Mouse (Mus musculus) lung, embryonic 16.5 days (tissue): Measurements from ENCODE around the gene Pop5. TPM values are rescaled to one million over a fixed set of nuclear protein-coding genes. Genes with fewer than 3 reads are reported as not detected.

Experiments used
- ATAC-seq: fragments of 200-750 bp; cut with Nextera tagmentation; 2 replicates; pipeline ENCODE4 v1.8.0; 2017; ENCODE audit warnings: low read depth, mild to moderate bottlenecking, moderate library complexity
- H3K27ac ChIP-seq: fragments of 300-500 bp; sonication (generic); 2 replicates; pipeline ENCODE4 v1.5.1; 2014; ENCODE audit warnings: mild to moderate bottlenecking, control low read depth, low read length
- H3K27me3 ChIP-seq: fragments of 300-500 bp; sonication (generic); 2 replicates; pipeline ENCODE4 v1.6.1; 2014; ENCODE audit warnings: low read depth, low read length, mixed read lengths; ENCODE audit not compliant: control insufficient read depth, insufficient read depth
- H3K36me3 ChIP-seq: fragments of 300-500 bp; sonication (generic); 2 replicates; pipeline ENCODE4 v1.6.1; 2014; ENCODE audit warnings: low read length; ENCODE audit not compliant: control insufficient read depth, insufficient read depth
- H3K4me1 ChIP-seq: fragments of 300-500 bp; sonication (generic); replicated peaks from 2 replicates; pipeline ENCODE4 v1.6.1; 2014; ENCODE audit warnings: low read length, mixed read lengths; ENCODE audit not compliant: control insufficient read depth, insufficient read depth
- H3K4me2 ChIP-seq: fragments of 300-500 bp; sonication (generic); 2 replicates; pipeline ENCODE4 v1.6.1; 2014; ENCODE audit warnings: low read depth, low read length, control low read depth
- H3K4me3 ChIP-seq: fragments of 300-500 bp; sonication (generic); 2 replicates; pipeline ENCODE4 v1.5.1; 2014; ENCODE audit warnings: mild to moderate bottlenecking, low read length, control low read depth
- H3K9ac ChIP-seq: fragments of 300-500 bp; sonication (generic); 2 replicates; pipeline ENCODE4 v1.6.1; 2014; ENCODE audit warnings: low read length, control low read depth
- H3K9me3 ChIP-seq: fragments of 300-500 bp; sonication (generic); 2 replicates; pipeline ENCODE4 v1.6.1; 2016; ENCODE audit warnings: low read length; ENCODE audit not compliant: control insufficient read depth
- WGBS: fragments of 180-500 bp; shearing (Covaris S2); extraction: QIAGEN DNeasy Blood & Tissue Kit; methylation state at CpG from one replicate; pipeline ENCODE4 v1.1.7; 2014; 5-methylcytosine and 5-hydroxymethylcytosine counted together
- polyA plus RNA-seq: library from polyadenylated mRNA; unstranded; fragments of >200 nt; fragmentation: Nextera tagmentation; extraction: Ambion mirVana; gene quantifications from 2 replicates; pipeline ENCODE4 v1.2.1, GENCODE M21; 2015

The Pop5 gene
- polyA plus RNA-seq, 1 experiment from 2014 or later, result 97.6 TPM

DNA sequence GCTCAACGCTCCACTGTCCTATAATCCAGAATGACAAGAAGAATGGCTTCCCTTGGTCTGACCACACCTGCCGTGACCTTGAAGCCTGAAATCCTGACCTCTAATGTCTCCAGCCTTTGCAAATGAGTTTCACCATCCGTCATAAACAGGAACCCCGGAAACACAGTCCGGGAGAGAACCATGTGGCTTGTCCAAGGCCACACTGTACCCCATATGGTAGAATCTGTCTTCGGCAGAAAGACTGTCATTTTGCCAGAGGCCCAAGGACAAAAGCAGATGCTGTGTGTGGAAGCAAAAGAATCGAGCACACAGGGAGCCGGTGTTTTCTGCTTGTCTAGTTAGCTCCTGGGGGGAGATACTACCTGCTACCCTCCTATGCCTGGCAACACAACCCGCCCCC lies 23.2 kb upstream of the Pop5 start:
- H3K9ac ChIP-seq, result no peak overlapping the region
- H3K9me3 ChIP-seq, result no peaks in the 10 kb centered on the region
- no peak for ATAC-seq
- H3K36me3 ChIP-seq, result no peaks in the 10 kb centered on the region
- peaks cover 3% of the 10 kb centered on the region; the same call in 1 of the 2 replicates for H3K4me1 ChIP-seq
- no peak overlapping the region for H3K4me3 ChIP-seq
- no peak overlapping the region for H3K27ac ChIP-seq
- H3K4me2 ChIP-seq, result no peak overlapping the region
- 69% methylated on average over 9 of the region's 9 CpGs for WGBS
- peaks cover 4% of the 10 kb centered on the region for H3K27me3 ChIP-seq

DNA sequence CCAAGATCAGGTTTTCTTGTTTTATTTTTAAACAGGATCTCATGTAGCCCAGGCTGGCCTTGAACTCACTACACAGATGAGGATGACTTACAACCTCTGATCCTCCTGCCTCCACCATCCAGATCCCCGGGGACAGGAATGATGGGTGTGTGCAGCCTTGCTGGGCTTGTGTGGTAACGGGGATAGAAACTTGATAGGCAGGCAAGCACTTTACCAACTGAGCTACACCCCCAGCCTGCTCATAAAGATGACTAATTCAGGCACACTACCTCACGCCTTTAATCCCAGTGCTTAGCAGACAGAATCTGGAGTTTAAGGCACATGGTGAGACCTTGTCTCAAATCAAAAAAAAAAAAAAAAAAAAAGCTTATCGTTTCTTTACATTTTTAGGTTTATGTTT lies 22.8 kb upstream of the Pop5 start:
- Histone ChIP-seq H3K9ac (no peak overlapping the region), H3K36me3 (no peaks in the 10 kb centered on the region), H3K9me3 (no peaks in the 10 kb centered on the region), H3K4me3 (no peak overlapping the region), H3K4me1 (peaks cover 3% of the 10 kb centered on the region; the same call in 1 of the 2 replicates), H3K27me3 (peaks cover 4% of the 10 kb centered on the region), H3K27ac (no peak overlapping the region), H3K4me2 (no peak overlapping the region)
- WGBS, result 56% methylated on average over 4 of the region's 4 CpGs
- no peak for ATAC-seq

DNA sequence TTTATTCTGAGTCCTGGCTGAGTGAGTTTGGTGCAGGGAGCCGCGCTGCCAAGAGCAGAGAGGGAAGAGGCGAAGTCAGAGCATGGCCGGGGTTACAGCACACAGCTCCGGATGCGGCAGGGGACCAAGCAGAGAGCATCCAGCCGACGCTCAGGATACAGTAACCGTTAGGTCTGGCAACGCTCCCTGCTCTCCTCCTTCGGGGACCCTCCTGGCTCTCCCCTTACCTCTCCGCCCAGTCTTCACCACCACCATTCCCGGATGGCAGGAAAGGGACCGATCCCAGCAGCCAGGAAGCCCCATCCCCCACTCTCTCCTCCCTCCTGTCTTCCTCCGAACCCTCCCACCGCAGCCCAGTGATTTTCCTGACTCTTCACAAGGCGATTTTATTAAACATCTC lies 20.8 kb upstream of the Pop5 start:
- Histone ChIP-seq H3K9ac (peak overlapping the region; percentile 61), H3K4me2 (peak overlapping the region; percentile 70), H3K27me3 (peaks cover 4% of the 10 kb centered on the region), H3K9me3 (no peaks in the 10 kb centered on the region), H3K4me1 (peaks cover 3% of the 10 kb centered on the region; the same call in 1 of the 2 replicates), H3K4me3 (peak overlapping the region; percentile 45), H3K27ac (no peak overlapping the region), H3K36me3 (no peaks in the 10 kb centered on the region)
- peak; percentile 76; the same call in 1 of the 2 replicates for ATAC-seq
- WGBS, result 1% methylated on average over 17 of the region's 17 CpGs

DNA sequence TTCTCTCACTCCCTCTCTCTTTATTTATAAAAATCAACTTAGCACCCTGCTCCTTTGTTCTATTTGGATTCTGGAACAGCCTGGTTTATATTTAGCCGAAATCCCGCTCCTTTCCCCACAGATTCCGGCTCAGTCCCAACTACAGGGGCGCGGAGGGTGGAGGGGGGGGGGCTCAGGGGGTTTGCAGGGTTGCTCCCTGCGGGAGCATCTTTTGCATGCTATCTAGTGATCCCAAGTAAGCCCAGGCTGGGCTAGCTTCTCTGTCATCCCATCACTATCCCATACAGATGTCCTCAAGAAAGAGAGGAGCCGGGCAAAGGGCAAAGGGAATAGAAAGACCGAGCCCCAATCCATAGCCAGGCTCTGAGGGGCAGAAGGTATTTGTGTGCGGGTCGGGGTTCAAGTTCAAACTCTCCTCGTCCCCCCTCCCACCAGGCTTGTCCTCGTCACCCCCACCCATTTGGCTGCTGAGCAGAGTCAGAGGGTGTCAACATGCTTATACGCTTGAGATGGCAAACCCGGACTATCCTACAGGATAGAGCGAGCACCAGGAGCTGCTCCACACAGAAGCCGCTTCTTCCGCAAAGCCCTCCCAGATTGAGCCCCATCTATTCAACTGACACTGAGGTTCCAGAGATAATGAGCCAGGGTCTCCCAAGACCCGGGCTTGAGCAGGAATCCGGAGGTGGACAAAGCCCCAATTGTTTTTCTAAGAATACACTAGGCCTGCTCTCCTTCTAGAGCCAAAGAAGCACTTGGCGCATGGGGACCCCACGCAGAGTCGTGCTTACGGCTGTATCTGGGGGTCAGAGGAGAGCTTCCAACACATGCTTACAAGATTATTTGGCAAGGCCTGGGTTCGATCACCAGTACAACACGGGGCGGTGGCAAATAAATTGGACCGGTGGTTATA lies 20.1 kb upstream of the Pop5 start:
- Histone ChIP-seq H3K9ac (peak overlapping the region; percentile 61; the same call in 1 of the 2 replicates), H3K36me3 (no peaks in the 10 kb centered on the region), H3K4me1 (peaks cover 3% of the 10 kb centered on the region; the same call in 1 of the 2 replicates), H3K4me3 (peak overlapping the region; percentile 45), H3K27me3 (peaks cover 4% of the 10 kb centered on the region), H3K27ac (no peak overlapping the region), H3K4me2 (peak overlapping the region; percentile 70), H3K9me3 (no peaks in the 10 kb centered on the region)
- 24% methylated on average over 27 of the region's 27 CpGs for WGBS
- ATAC-seq, result peak; percentile 45; the same call in 1 of the 2 replicates

DNA sequence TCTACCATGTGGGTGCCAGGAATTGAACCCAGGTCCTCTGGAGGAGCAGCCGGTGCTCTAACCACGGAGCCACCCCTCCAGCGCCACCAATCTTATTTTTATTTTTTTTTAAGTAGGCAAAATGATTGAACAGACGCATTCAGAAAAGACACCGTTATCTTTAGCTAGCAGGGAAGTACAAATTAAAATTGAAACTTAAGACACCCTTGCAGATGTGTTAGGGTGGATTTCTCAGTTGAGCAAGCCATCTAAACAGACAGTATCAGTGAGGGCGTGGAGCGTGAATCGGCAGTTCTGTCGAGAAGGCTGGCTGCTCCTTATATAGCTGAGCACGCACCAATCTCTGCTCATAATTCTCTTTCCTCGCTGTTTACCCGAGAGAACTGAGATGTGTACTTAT lies 17.6 kb upstream of the Pop5 start:
- peaks cover 3% of the 10 kb centered on the region; the same call in 1 of the 2 replicates for H3K4me1 ChIP-seq
- no peak overlapping the region for H3K4me3 ChIP-seq
- 88% methylated on average over 12 of the region's 12 CpGs for WGBS
- no peak overlapping the region for H3K27ac ChIP-seq
- H3K36me3 ChIP-seq, result no peaks in the 10 kb centered on the region
- H3K27me3 ChIP-seq, result peaks cover 6% of the 10 kb centered on the region
- no peak overlapping the region for H3K9ac ChIP-seq
- no peak for ATAC-seq
- H3K9me3 ChIP-seq, result peaks cover 3% of the 10 kb centered on the region
- no peak overlapping the region for H3K4me2 ChIP-seq

DNA sequence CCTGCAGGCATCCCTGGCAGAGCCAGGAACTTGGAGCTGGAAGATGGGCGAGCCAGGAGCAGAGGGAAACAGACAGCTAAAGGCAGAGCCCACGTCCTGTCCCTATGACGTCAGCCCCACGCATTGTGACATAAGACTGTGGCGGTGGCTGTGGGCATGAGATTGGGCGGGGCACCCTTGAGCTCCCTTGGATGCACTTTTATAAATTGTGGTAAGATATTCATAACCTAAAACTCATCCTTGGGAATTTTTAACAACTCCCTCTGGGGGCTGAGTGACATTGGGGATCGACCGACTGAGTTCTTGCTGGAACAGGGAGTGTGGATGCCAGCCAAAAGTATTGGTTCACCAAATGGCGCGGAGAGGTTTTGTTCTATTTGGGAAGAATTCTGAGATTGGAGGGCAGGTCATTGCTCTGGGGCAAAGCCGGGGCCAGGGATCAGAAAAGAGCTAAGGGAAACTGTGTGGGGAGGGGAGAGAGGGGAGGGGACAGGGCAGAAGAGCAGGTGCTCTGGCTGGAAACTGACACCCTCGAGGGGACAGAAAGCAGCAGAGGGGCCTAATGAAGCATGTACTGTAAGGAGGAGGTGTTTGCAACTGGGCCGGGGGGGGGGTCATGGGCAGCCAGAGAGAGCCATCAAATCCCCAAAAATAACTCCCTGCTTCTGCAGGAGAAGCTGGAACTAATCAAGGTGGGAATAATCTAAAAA lies 14.6 kb upstream of the Pop5 start:
- H3K9me3 ChIP-seq, result peaks cover 3% of the 10 kb centered on the region
- no peaks in the 10 kb centered on the region for H3K36me3 ChIP-seq
- ATAC-seq, result no peak
- no peak overlapping the region for H3K4me2 ChIP-seq
- H3K4me3 ChIP-seq, result no peak overlapping the region
- 33% methylated on average over 13 of the region's 13 CpGs for WGBS
- H3K27me3 ChIP-seq, result peaks cover 6% of the 10 kb centered on the region
- H3K4me1 ChIP-seq, result no peaks in the 10 kb centered on the region
- no peak overlapping the region for H3K27ac ChIP-seq
- no peak overlapping the region for H3K9ac ChIP-seq

DNA sequence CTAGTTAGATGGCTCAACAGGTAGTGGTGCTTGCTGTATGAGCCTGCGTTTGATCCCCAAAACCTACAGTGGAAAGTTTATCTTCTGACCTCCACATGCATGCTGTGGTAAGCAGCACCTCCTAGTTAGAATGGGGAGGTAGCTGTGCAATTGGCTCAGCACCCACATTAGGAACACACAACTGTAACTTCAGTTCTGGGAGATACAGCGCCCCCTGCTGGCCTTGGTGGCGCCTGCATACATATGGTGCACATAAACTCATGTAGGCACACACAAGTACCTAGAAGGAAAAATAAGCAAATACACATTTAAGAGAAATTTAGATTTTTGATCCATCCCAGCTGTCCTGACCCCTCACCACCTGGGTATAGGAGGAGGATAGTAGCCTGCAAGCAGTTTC lies 13.2 kb upstream of the Pop5 start:
- no peak overlapping the region for H3K9ac ChIP-seq
- no peak overlapping the region for H3K27ac ChIP-seq
- H3K36me3 ChIP-seq, result no peaks in the 10 kb centered on the region
- 71% methylated on average over 3 of the region's 3 CpGs for WGBS
- no peak overlapping the region for H3K4me2 ChIP-seq
- no peaks in the 10 kb centered on the region for H3K4me1 ChIP-seq
- peaks cover 3% of the 10 kb centered on the region for H3K9me3 ChIP-seq
- H3K27me3 ChIP-seq, result 0 out of 2 replicates have a peak, but pooled peaks cover 2% of the 10 kb centered on the region
- no peak overlapping the region for H3K4me3 ChIP-seq
- ATAC-seq, result no peak

DNA sequence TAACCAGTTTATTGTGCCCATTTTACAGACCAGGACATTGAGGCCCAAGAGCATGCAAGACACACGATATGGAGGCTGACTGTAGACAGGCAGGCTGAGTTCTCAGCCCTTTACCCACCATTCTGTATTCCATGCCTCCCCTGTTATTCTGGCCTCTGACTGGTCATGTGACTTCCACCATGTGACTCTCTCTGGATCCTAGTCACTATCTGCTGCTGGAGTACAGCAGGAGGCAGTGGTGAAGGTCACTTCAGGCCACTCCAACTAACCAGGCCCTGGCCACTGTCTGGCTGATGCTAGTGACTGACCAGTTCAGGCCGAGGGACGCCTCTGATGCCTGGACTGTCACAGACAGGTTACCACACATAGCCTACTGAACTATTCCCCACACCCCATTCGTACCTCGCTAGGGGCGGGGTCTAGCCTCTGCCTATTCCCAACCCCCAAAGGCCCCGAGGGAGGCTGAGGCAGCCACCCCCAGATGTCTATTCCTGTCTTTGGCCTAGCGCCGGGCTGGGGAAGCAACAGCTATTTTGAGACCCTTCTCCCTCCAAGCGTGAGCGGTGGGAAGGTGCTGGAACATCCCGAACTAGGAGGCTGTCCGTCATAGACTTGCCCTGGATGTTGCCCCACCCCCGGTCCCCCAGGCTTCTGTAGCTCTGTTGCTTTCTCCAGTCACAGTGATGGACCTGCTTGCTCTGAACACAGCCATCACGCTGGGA lies 4.6 kb upstream of the Pop5 start:
- Histone ChIP-seq H3K9ac (no peak overlapping the region), H3K36me3 (no peaks in the 10 kb centered on the region), H3K4me1 (peaks cover 6% of the 10 kb centered on the region), H3K4me3 (no peak overlapping the region), H3K9me3 (no peaks in the 10 kb centered on the region), H3K4me2 (no peak overlapping the region), H3K27ac (no peak overlapping the region), H3K27me3 (peaks cover 4% of the 10 kb centered on the region; the same call in 1 of the 2 replicates)
- WGBS, result 54% methylated on average over 15 of the region's 15 CpGs
- ATAC-seq, result no peak
